Mouse (Mus musculus) hindbrain, embryonic 10.5 days (tissue): ENCODE data around the gene Slc25a35. TPM values are rescaled to one million over a fixed set of nuclear protein-coding genes. Genes with fewer than 3 reads are reported as not detected.
"Not testable (repeated sequence)": the region's sequence is repeated elsewhere in the genome, so short reads cannot be mapped to it uniquely, and the experiment has no call there.

Experiments used
- DNase-seq: peaks from one replicate; pipeline ENCODE4 v3.0.0-alpha.2; 2017; ENCODE audit warnings: low spot score
- H3K27ac ChIP-seq: fragments of 300-500 bp; sonication (generic); 2 replicates; pipeline ENCODE4 v1.5.1; 2016; ENCODE audit warnings: mild to moderate bottlenecking, moderate library complexity
- H3K27me3 ChIP-seq: fragments of 300-500 bp; sonication (generic); 2 replicates; pipeline ENCODE4 v1.6.1; 2016; ENCODE audit warnings: mild to moderate bottlenecking; ENCODE audit not compliant: poor library complexity, insufficient read depth, severe bottlenecking
- H3K36me3 ChIP-seq: fragments of 300-500 bp; sonication (generic); 2 replicates; pipeline ENCODE4 v1.6.1; 2016; ENCODE audit warnings: mild to moderate bottlenecking, moderate library complexity
- H3K4me1 ChIP-seq: fragments of 300-500 bp; sonication (generic); replicated peaks from 2 replicates; pipeline ENCODE4 v1.6.1; 2016; ENCODE audit warnings: mild to moderate bottlenecking
- H3K4me3 ChIP-seq: fragments of 300-500 bp; sonication (generic); 2 replicates; pipeline ENCODE4 v1.5.1; 2016; ENCODE audit warnings: mild to moderate bottlenecking, moderate library complexity
- H3K9me3 ChIP-seq: fragments of 300-500 bp; sonication (generic); 2 replicates; pipeline ENCODE4 v1.6.1; 2016; ENCODE audit warnings: mild to moderate bottlenecking, moderate library complexity
- WGBS: fragments of 180-500 bp; shearing (Covaris S2); methylation state at CpG from one replicate; pipeline ENCODE4 v1.1.7; 2016; 5-methylcytosine and 5-hydroxymethylcytosine counted together
- polyA plus RNA-seq: library from polyadenylated mRNA; unstranded; fragments of >200 nt; fragmentation: Nextera tagmentation; extraction: Ambion mirVana; gene quantifications from 2 replicates; pipeline ENCODE4 v1.2.1, GENCODE M21; 2016

Gene Slc25a35
- polyA plus RNA-seq, 1 experiment from 2014 or later: 2.0 TPM

DNA sequence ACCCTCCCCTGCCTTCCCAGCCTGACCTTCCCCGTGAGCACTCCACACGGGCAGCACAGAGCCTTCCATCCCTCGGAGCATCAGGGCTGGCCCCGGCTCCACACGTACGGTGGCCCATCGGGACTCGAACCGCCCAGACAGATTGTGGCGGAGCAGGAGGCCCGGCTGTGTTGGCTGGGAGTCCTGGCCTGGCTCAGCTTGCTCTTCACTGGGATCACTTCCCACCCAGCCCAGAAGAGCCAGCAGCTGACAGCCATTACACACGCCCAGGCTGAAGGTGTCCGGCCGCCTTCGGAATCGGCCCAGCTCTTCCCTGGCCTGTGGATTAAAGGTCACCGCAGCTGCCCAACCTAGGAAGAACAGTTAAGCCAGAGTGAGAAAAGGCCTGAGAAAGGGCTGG is 20.4 kb downstream of the Slc25a35 start:
- H3K36me3 ChIP-seq: peaks cover 79% of the 10 kb centered on the region
- H3K27ac ChIP-seq: no peak overlapping the region
- no peaks in the 10 kb centered on the region for H3K9me3 ChIP-seq
- no peaks in the 10 kb centered on the region for H3K27me3 ChIP-seq
- no peak for DNase-seq
- no peaks in the 10 kb centered on the region for H3K4me1 ChIP-seq
- 93% methylated on average over 17 of the region's 17 CpGs for WGBS
- no peak overlapping the region for H3K4me3 ChIP-seq

DNA sequence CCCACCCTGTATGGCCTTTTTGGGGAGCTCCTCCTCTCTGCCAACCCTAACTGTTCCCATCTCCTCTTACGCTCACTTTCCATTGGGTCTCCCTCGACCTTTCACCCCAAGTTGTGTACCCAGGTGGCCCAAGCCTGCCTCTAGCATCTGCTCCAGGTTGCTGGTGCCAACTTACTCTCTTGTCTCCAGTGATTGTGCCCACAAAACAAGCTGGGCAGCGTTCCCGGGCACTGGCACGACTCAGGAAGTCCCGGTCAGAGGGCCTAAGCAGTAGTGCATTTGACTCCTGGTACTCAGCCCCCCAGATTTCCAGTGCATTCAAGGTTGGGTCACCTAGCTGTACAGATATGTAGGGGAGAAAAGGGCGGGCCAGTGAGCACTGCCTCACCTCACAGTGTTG is 25.2 kb downstream of the Slc25a35 start:
- Histone ChIP-seq H3K9me3 (no peaks in the 10 kb centered on the region), H3K4me3 (no peak overlapping the region), H3K27ac (no peak overlapping the region), H3K4me1 (no peaks in the 10 kb centered on the region), H3K36me3 (peaks cover 99% of the 10 kb centered on the region), H3K27me3 (no peaks in the 10 kb centered on the region)
- DNase-seq: no peak
- WGBS: 93% methylated on average over 7 of the region's 7 CpGs

DNA sequence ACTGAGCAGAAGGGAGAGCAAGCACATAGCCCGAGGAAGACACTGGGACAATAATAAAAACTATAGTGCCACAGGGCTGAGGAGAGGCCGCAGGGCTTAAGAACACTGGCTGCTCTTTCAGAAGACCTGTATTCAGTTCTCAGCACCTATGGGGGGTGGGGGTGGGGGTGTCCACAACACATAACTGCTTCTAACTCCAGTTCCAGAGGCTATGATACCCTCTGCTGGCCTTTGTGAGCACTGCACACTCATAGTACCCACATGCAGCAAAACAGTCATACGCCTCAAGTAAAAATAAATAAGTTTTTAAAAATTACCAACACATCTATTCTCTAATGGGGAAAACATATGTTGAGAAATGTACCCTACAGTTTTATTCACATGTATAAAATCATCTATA is 26.4 kb downstream of the Slc25a35 start:
- H3K4me3 ChIP-seq: no peak overlapping the region
- H3K36me3 ChIP-seq: peaks cover 100% of the 10 kb centered on the region
- H3K9me3 ChIP-seq: no peaks in the 10 kb centered on the region
- 92% methylated on average over 3 of the region's 3 CpGs for WGBS
- DNase-seq: no peak
- no peaks in the 10 kb centered on the region for H3K27me3 ChIP-seq
- H3K4me1 ChIP-seq: no peaks in the 10 kb centered on the region
- no peak overlapping the region for H3K27ac ChIP-seq

GRCm38 (mm10) chr11:68997080-68997479 is 29.1 kb downstream of the Slc25a35 start:
- no peak overlapping the region for H3K27ac ChIP-seq
- H3K4me1 ChIP-seq: no peaks in the 10 kb centered on the region
- DNase-seq: no peak
- 96% methylated on average over 4 of the region's 4 CpGs for WGBS
- H3K27me3 ChIP-seq: no peaks in the 10 kb centered on the region
- H3K4me3 ChIP-seq: no peak overlapping the region
- H3K9me3 ChIP-seq: no peaks in the 10 kb centered on the region
- peaks cover 100% of the 10 kb centered on the region for H3K36me3 ChIP-seq

GRCm38 (mm10) chr11:69002782-69003181 is 34.9 kb downstream of the Slc25a35 start:
- H3K27ac ChIP-seq, H3K27me3 ChIP-seq, H3K9me3 ChIP-seq, H3K4me3 ChIP-seq, DNase-seq: not testable (repeated sequence)
- WGBS: 94% methylated on average over 4 of the region's 4 CpGs
- Histone ChIP-seq H3K4me1 (peaks cover 11% of the 10 kb centered on the region), H3K36me3 (peaks cover 77% of the 10 kb centered on the region)

- Histone ChIP-seq H3K4me3 (no peak overlapping the region), H3K9me3 (no peaks in the 10 kb centered on the region), H3K36me3 (peaks cover 69% of the 10 kb centered on the region), H3K4me1 (peaks cover 12% of the 10 kb centered on the region), H3K27ac (no peak overlapping the region), H3K27me3 (no peaks in the 10 kb centered on the region)
- no peak for DNase-seq
- 68% methylated on average over 4 of the region's 4 CpGs for WGBS
These were observed 35.7 kb downstream of the Slc25a35 start for GRCm38 (mm10) chr11:69003592-69003991.

GRCm38 (mm10) chr11:69005193-69005592 is 37.3 kb downstream of the Slc25a35 start:
- peaks cover 12% of the 10 kb centered on the region for H3K4me1 ChIP-seq
- H3K27me3 ChIP-seq: no peaks in the 10 kb centered on the region
- peaks cover 53% of the 10 kb centered on the region for H3K36me3 ChIP-seq
- H3K9me3 ChIP-seq: no peaks in the 10 kb centered on the region
- no peak overlapping the region for H3K27ac ChIP-seq
- WGBS: 90% methylated on average over 7 of the region's 7 CpGs
- no peak for DNase-seq
- no peak overlapping the region for H3K4me3 ChIP-seq

- H3K27ac ChIP-seq, H3K9me3 ChIP-seq, DNase-seq, H3K27me3 ChIP-seq, H3K4me3 ChIP-seq: not testable (repeated sequence)
- Histone ChIP-seq H3K36me3 (peaks cover 39% of the 10 kb centered on the region), H3K4me1 (peaks cover 17% of the 10 kb centered on the region)
These were observed 38.6 kb downstream of the Slc25a35 start for GRCm38 (mm10) chr11:69006575-69006974.

DNA sequence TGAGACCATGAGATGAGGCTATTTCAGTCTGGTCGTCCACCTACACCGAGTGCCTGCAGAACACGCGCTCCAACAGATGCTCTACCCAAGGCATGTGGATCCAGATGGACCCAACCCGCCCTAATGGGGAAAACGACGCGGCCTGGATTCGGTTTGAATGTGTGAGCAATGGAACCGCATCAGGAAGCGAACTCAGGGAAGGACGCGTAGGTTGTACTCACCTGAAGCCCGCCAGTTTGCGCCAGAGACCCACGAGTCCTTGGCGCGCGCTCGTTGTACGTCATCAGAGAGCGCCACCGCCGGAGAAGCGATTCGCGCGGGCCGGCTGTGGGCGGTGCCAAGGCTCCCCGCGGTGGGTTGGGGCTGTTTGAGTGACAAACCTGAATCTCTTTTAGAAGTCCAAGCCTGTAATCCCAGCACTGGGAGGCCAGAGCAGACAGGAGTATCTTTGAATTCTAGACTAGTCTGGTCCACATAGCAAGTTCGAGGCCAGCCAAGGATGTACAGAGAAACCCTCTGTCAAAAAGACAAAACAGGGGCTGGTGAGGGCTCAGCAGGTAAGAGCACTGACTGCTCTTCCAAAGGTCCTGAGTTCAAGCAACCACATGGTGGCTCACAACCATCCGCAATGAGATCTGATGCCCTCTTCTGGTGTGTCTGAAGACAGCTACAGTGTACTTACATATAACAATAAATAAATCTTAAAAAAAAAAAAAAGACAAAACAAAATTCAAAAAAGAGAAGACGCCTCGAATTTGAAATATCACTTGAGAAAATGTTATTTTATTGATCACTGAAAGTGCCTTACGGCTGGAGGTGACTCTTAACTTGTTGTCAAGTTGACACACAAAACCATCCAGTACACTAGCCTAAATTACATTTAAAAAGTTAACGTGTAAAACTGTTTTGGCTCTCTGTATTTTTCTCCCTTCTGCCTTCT is 40.5 kb downstream of the Slc25a35 start, which contains the start of gene Pfas:
Gene Pfas, minus strand, starts transcription at position 279 of the 940 bp plus-strand sequence.
- peaks cover 20% of the 10 kb centered on the region for H3K36me3 ChIP-seq
- WGBS: 9% methylated on average over 38 of the region's 38 CpGs
- peak within 1 kb of the TSS; percentile 79 for H3K4me3 ChIP-seq
- H3K9me3 ChIP-seq: no peaks in the 10 kb centered on the region
- DNase-seq: peak; percentile 95
- peaks cover 25% of the 10 kb centered on the region for H3K4me1 ChIP-seq
- H3K27me3 ChIP-seq: no peaks in the 10 kb centered on the region
- H3K27ac ChIP-seq: peak within 1 kb of the TSS; percentile 91

- no peak overlapping the region for H3K27ac ChIP-seq
- WGBS: 89% methylated on average over 1 of the region's 1 CpGs
These were observed 41.6 kb downstream of the Slc25a35 start for GRCm38 (mm10) chr11:69009508-69009907.

GRCm38 (mm10) chr11:69010400-69011323 is 42.7 kb downstream of the Slc25a35 start:
- H3K27ac ChIP-seq: no peak overlapping the region
- peaks cover 6% of the 10 kb centered on the region for H3K36me3 ChIP-seq
- WGBS: 91% methylated on average over 15 of the region's 15 CpGs
- H3K4me3 ChIP-seq: peak overlapping the region; percentile 66; the same call in 1 of the 2 replicates
- no peak for DNase-seq
- no peaks in the 10 kb centered on the region for H3K27me3 ChIP-seq
- H3K4me1 ChIP-seq: peaks cover 30% of the 10 kb centered on the region
- H3K9me3 ChIP-seq: no peaks in the 10 kb centered on the region

More at GRCm38 (mm10) chr11:69009508-69009907, 41.6 kb downstream of the Slc25a35 start:
- no peak for DNase-seq
- Histone ChIP-seq H3K4me1 (peaks cover 25% of the 10 kb centered on the region), H3K9me3 (no peaks in the 10 kb centered on the region), H3K4me3 (no peak overlapping the region), H3K36me3 (peaks cover 15% of the 10 kb centered on the region), H3K27me3 (no peaks in the 10 kb centered on the region)

DNA sequence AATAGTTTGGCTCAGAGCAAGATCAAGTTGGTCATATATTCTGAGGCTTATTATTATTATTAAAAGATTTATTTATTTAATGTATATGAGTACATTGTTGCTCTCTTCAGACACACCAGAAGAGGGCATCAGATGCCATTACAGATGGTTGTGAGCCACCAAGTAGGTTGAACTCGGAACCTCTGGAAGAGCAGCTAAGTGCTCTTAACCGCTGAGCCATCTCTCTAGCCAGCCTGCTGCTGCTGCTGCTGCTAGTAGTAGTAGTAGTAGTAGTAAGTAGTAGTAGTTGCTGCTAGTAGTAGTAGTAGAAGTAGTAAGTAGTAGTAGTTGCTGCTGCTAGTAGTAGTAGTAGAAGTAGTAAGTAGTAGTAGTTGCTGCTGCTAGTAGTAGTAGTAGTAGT is 43.5 kb downstream of the Slc25a35 start:
- H3K4me1 ChIP-seq: peaks cover 32% of the 10 kb centered on the region
- peak overlapping the region; percentile 91 for H3K27ac ChIP-seq

More for the DNA sequence above, 43.5 kb downstream of the Slc25a35 start:
- not testable (repeated sequence) for H3K9me3 ChIP-seq, DNase-seq, H3K36me3 ChIP-seq, H3K27me3 ChIP-seq
- WGBS: 69% methylated on average over 2 of the region's 2 CpGs
- H3K4me3 ChIP-seq: peak overlapping the region; percentile 66
